Mouse (Mus musculus) testis, adult 2 months (tissue): Measurements from ENCODE around the gene Gm49396.

Experiments used
- CTCF ChIP-seq: fragments of 200-500 bp; IDR thresholded peaks from 2 replicates; pipeline ENCODE4 v1.5.1; 2012; ENCODE audit warnings: low read depth, mild to moderate bottlenecking, inconsistent platforms, low read length, moderate library complexity; ENCODE audit not compliant: control insufficient read depth, insufficient read depth, insufficient replicate concordance
- POLR2A ChIP-seq: fragments of 200-500 bp; IDR thresholded peaks from 2 replicates; pipeline ENCODE4 v1.6.1; 2012; ENCODE audit warnings: low read depth, mild to moderate bottlenecking, inconsistent platforms, low read length, moderate library complexity; ENCODE audit not compliant: control insufficient read depth

- no peak for TF ChIP-seq CTCF
- no peak for TF ChIP-seq POLR2A
Measured at GRCm38 (mm10) chr7:30540572-30540971, 22.6 kb upstream of the Gm49396 start.
